Comparison of ENCODE assay signal across 8 mouse cellular contexts in the genomic region with DNA sequence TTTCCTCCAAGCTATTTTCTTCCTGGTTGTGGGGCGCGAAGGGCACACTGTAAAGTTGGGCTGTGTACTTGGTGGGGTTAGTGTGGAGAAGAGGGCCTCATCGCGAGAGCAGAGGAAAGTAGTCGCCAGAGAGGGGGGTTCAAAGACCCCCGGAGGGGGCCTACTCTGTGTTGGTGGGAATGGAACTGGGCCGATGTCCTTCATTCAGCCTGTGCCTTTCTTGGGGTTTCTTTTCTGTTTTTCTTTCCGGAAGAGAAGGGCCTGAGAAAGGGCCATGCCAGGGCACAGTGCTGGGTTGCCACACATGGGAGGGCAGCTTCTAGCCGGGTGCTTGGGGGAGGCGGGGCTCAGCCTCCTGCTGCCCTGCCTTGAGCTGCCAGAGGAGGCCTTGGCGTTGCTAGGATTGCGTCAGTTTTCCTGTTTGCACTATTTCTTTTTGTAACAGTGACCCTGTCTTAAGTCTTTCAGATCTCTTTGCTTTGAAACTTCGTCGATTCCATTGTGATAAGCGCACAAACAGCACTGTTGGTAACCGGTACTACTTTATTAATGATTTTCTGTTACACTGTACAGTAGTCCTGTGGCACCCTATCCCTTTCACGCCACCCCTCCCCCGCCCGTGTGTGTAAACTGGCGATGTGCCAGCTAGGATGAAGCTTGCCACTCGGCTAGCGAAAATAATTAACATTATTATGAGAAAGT. TPM values are rescaled to one million over a fixed set of nuclear protein-coding genes. Genes with fewer than 3 reads are reported as not detected.
A peak's percentile ranks its signal among the peaks of the same experiment; 100 is the strongest.
DNase-seq lines count a peak whose midpoint lies in the region; ATAC-seq lines count a peak whose summit lies in the region.

No protein-coding gene starts in this region.

- H3K36me3 ChIP-seq in intestine, embryonic 15.5 days, result no peaks in the 10 kb centered on the region
- H3K36me3 ChIP-seq in limb, embryonic 10.5 days, result no peaks in the 10 kb centered on the region
- no peaks in the 10 kb centered on the region for H3K36me3 ChIP-seq in midbrain, embryonic 11.5 days (ENCODE audit: control insufficient read depth, insufficient read depth, low read length)

- peak overlapping the region; percentile 67 for H3K9ac ChIP-seq in intestine, embryonic 15.5 days
- peak overlapping the region; percentile 73 for H3K9ac ChIP-seq in midbrain, embryonic 11.5 days (ENCODE audit: low read length)

- H3K9me3 ChIP-seq in intestine, embryonic 15.5 days, result no peaks in the 10 kb centered on the region
- no peaks in the 10 kb centered on the region for H3K9me3 ChIP-seq in limb, embryonic 10.5 days (replicated peaks)
- no peaks in the 10 kb centered on the region for H3K9me3 ChIP-seq in midbrain, embryonic 11.5 days (ENCODE audit: control insufficient read depth, low read length)

- WGBS in intestine, embryonic 15.5 days, result 17% methylated on average over 20 of the region's 22 CpGs
- WGBS in limb, embryonic 10.5 days, result 18% methylated on average over 22 of the region's 22 CpGs
- 16% methylated on average over 20 of the region's 22 CpGs for WGBS in midbrain, embryonic 11.5 days

- ATAC-seq in intestine, embryonic 15.5 days, result peak; percentile 62; the same call in 1 of the 2 replicates
- peak; percentile 65 for ATAC-seq in midbrain, embryonic 11.5 days (ENCODE audit: low FRiP score)

- DNase-seq in T-cell, adult 2 months (ENCODE audit: low spot score), result peak; percentile 67
- peak; percentile 43 to 61 for DNase-seq in cerebellum, postnatal 36 days
- peak; percentile 40 for DNase-seq in gastrocnemius, postnatal 25 days
- DNase-seq in limb, embryonic 10.5 days (ENCODE audit: low spot score), result peak; percentile 37
- no peak for DNase-seq in midbrain, embryonic 11.5 days (ENCODE audit: low spot score, missing footprints)
- DNase-seq in skeletal muscle tissue, adult 2 months (ENCODE audit: low read depth, low spot score), result peak; percentile 68
- no peak for DNase-seq in yolk sac, embryonic 10.5 days (ENCODE audit: low spot score)

- peak overlapping the region; percentile 61 for H3K4me2 ChIP-seq in intestine, embryonic 15.5 days (replicated peaks)
- peak overlapping the region; percentile 58 for H3K4me2 ChIP-seq in midbrain, embryonic 11.5 days

- H3K27ac ChIP-seq in intestine, embryonic 15.5 days, result peak overlapping the region; percentile 90
- peak overlapping the region; percentile 85 for H3K27ac ChIP-seq in limb, embryonic 10.5 days
- no peak overlapping the region for H3K27ac ChIP-seq in midbrain, embryonic 11.5 days (ENCODE audit: low read depth, low read length)

- H3K4me3 ChIP-seq in intestine, embryonic 15.5 days (replicated peaks), result peak overlapping the region; percentile 50
- H3K4me3 ChIP-seq in limb, embryonic 10.5 days, result peak overlapping the region; percentile 60
- H3K4me3 ChIP-seq in midbrain, embryonic 11.5 days (ENCODE audit: low read depth, low read length), result peak overlapping the region; percentile 51

- no peaks in the 10 kb centered on the region for H3K27me3 ChIP-seq in intestine, embryonic 15.5 days (replicated peaks)
- H3K27me3 ChIP-seq in limb, embryonic 10.5 days (ENCODE audit: low read depth, poor library complexity, severe bottlenecking), result peaks cover 48% of the 10 kb centered on the region
- H3K27me3 ChIP-seq in midbrain, embryonic 11.5 days (ENCODE audit: control insufficient read depth, insufficient read depth, low read length), result no peaks in the 10 kb centered on the region

- no peaks in the 10 kb centered on the region for H3K4me1 ChIP-seq in intestine, embryonic 15.5 days (replicated peaks)
- H3K4me1 ChIP-seq in limb, embryonic 10.5 days, result peaks cover 24% of the 10 kb centered on the region
- no peaks in the 10 kb centered on the region for H3K4me1 ChIP-seq in midbrain, embryonic 11.5 days (ENCODE audit: control insufficient read depth, insufficient read depth, low read length)

RNA-seq across cellular contexts. Expression of a gene that starts 4.2 kb away (rescaled TPM):
- 10 to 100 TPM; 16.3 to 19.3 TPM for total RNA-seq in gastrocnemius, postnatal 25 days (2021)
- polyA plus RNA-seq in intestine, embryonic 15.5 days (2015; fragmentation: Nextera tagmentation; extraction: Ambion mirVana), result 82.1 and 86.5 TPM in 2 replicates
- 21.9 and 26.1 TPM in 2 replicates for polyA plus RNA-seq in limb, embryonic 10.5 days (2016; fragmentation: Nextera tagmentation; extraction: Ambion mirVana)
- 30.5 and 33.7 TPM in 2 replicates for polyA plus RNA-seq in midbrain, embryonic 11.5 days (2014; fragmentation: Nextera tagmentation; extraction: Ambion mirVana)

Comparison
In these comparisons a context has a peak if more than half of its experiments do, and no peak if none do; other contexts are left out.
1. DNase-seq: peak in T-cell, adult 2 months (single experiment), cerebellum, postnatal 36 days (2 of 2), gastrocnemius, postnatal 25 days (single experiment), limb, embryonic 10.5 days (single experiment) and skeletal muscle tissue, adult 2 months (single experiment); none in midbrain, embryonic 11.5 days (single experiment) and yolk sac, embryonic 10.5 days (single experiment).
2. Peak in every context shown above with its lines, with median percentiles within 50 percentile points of each other: H3K4me3 ChIP-seq.